Mouse (Mus musculus): ENCODE measurements around the gene Pigs.

- no peak for TF ChIP-seq CTCF (IDR thresholded peaks at IDR 0.05; ENCODE audit: borderline replicate concordance, insufficient read depth, low read length)
- TF ChIP-seq POLR2A (IDR thresholded peaks at IDR 0.05; ENCODE audit: low read depth, low read length), result no peak
Measured at GRCm38 (mm10) chr11:78324000-78324785, 4.0 kb upstream of the Pigs start.

All from embryonic fibroblast, embryonic 13.5 days (primary cell).